Mouse (Mus musculus): ENCODE data around the gene Magi1.

The Magi1 gene

DNA sequence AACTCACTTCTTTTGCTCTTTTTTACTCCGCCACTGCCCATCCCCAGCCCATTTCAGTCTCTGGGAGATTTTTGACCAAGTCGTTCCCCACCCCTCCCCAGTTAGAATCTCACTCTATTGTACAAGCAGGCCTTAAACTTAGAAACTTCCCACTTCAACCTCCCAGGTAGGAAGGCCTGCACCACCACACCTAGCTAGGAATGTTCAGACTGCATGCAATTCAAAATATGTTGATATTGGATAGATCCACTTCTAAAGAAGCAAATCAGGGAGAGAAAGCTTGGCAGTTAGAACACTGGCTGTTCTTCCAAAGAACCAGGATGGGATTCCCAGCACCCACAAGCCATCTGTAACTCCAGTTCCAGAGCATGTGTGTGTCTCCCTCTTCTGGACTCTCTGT is 81.8 kb downstream of the Magi1 start:
- DNase-seq (ENCODE audit: low spot score) = no peak

DNA sequence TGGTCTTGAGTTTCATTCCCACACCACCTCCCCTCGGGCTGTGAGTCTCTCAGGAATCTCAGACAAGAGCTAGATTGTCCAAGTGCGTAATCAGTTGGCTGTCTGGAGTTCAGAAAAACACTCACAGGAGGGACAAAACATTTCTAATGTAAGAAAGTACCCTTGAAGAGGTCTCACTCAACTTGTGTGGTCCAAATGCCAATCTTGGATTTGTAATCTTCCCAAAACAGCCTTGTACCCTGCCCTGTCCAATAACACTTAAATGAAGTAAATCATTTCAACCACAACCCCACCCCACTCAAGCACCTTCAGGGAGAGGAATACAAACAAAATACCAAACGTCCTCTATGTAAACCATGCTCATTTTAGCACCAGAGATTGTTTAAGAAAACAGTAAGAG is 82.8 kb downstream of the Magi1 start:
- DNase-seq (ENCODE audit: low spot score) = no peak

DNA sequence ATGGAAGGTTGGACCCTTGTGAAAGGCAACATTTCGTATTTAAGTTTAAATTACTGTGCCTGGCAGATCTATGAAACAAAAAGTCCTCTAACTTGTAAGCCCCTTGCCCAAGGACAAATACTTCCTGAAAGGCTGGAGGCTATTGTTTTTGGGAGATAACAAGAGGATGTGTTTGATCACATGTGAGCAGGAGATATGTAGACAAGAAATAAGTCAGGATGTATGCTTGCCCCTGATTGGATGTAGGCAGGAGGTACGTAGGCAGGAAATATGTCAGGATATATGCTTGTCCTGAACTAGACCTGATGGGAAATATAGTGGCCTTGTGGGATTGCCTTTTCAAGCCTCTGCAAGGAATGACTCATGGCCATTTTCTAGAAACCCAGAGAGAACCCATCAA is 84.0 kb downstream of the Magi1 start:
- DNase-seq (ENCODE audit: low spot score) = no peak

DNA sequence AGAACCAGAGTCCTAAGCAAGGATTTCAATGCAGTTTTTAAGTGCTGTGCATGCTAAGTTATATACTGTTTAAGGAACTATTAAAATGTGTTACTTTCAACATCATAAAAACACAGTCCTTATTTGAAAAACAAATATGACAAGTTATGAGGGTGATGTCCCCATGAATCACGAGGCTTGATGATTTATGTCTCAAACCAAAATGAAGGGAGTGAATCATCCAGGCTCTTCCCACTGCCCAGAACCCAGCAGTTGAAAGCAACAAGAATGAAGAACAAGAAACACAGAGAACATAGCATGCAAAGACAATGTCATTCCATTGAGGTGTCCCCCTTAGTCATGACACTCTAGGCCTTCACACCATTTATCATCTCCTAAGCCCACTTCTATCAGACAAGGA is 85.9 kb downstream of the Magi1 start:
- DNase-seq (ENCODE audit: low spot score) = no peak

DNA sequence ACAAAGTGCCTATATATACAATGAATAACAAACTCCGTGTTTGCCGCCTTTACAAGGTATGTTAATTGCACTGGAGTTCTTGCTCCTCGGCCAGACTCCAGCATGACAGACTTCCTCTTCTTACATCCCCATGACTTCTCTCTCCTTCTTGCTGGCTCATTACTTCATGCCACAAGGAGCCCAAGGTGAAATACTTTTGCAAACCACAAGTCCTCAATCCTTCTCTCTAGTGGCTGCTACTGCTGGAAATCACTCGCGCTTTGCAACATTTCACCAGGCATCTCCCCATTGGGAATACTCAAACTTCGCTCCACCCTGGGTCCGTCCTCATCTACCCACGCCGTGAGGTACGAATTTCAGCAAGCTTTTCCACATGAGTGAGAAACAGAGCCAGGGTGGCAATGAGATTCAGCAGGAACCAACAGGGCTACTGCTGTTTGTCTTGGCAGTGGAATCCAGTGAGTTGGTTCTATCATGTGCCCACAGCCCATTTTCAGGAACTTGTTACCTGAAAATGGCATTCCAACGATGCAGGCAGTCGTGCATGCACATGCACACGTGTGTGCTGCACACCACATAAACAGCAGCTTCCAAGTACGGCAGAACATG is 88.3 kb downstream of the Magi1 start:
- DNase-seq (ENCODE audit: low spot score) = no peak

DNA sequence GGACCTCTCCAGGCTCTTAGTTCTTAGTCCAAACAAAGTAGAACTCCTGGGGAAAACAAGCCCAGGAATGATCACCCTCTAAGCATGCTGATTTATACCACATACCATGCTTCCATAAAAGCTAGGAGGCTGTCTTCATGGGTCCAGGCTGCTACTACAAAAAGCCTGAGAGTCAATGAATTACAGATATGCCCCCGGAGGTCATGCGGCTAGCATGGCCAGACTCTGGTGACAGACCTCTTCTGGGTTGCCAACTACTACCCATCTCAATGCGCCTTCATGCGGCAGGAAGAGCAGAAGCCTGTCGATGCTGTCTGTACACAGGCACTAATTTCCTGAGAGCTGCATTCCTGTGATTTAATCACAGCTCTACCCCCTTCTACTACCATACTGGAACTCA is 92.9 kb downstream of the Magi1 start:
- no peak for DNase-seq (ENCODE audit: low spot score)

DNA sequence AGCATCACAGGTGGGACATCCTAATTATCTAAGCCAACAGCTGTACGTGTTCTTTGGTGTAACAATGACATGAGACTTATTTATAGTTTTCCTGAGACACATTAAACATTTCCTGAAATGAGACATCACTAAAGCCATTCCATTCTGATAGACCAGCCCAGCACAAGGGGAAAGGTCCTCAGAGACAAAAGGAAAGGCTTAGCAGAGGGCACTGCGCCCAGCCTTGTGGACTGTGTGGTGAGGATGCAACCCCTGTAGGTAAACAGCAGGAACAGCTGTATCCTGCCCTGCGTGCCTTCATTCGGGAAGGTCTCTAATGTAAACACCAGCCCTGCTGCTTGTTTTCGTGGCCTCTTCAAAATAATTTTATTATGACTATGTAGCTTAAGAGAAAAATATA is 94.3 kb downstream of the Magi1 start:
- no peak for DNase-seq (ENCODE audit: low spot score)

DNA sequence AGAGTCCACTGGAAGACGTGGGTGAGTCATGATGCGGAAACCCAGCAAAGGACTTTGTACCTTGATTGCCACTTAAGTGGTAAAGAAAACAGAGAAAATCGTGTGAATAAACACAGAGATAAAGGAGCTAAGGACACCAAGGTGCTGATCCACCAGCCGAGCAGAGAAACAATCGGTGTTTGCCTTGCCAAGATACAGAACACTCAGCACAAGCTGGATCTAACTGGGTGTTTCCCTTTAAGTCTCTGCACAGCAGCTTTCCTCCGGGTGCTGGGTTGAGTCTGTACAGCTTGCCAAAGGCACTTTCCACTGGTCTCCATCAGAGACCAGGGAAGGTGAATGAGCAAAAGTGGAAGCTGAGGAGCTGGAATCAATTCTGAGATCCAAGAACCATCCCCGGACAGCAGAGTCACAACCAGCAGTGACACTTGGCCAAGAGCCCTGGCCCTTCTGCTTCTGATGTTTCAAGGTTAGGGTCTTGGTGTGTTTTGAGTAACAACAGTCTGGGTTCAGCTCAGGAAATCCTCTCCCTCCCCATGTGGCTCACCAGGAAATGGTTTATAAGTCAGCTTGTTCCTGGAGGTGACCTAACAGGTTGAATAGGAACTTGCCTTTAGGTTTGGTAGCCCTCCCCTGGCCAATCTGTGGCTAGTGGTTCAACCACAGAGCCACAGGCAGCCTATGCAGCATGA is 96.9 kb downstream of the Magi1 start:
- no peak for DNase-seq (ENCODE audit: low spot score)

DNA sequence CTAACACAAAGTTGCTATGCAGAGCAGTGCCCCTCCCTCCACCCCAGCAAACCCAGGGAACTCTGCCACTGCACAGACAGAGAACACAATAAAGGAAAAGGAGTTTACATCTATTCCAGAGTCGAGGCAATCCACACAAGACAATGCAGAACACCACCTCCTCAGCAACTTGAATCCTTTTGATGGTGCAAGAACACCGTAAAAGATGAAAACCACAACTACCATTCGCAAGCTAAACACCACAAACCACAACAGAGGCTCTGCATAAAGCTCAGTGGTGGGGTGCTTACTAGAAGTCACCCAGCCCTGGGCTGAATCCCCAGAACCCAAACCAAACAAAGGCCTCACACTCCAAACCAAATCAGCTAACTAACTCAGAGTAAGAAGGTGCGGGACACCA is 99.4 kb downstream of the Magi1 start:
- DNase-seq (ENCODE audit: low spot score) = no peak

DNA sequence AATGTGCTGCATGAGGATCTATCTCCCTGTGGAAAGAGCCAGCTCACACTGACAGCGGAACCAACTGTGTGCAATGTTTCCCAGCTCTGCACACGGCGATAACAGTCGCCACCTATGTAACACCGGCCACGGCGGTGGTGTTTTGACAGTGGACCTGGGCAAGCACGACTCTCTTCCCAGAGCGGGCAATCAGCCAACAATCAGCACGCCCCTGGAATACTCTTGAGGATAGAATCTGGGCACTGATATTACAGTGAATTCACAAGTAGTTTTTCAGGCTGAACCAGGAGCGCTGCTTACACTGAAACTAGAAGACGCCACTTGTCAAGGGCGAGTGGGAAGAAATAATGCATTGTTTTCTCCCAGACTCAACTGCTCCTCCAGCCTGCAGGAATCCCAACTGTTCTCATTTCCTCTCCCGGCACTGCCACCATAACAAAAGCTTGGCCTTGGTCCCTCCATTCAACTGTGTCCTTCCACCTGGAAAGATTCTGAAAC is 100.3 kb downstream of the Magi1 start:
- peak; percentile 50 for DNase-seq (ENCODE audit: low spot score)

DNA sequence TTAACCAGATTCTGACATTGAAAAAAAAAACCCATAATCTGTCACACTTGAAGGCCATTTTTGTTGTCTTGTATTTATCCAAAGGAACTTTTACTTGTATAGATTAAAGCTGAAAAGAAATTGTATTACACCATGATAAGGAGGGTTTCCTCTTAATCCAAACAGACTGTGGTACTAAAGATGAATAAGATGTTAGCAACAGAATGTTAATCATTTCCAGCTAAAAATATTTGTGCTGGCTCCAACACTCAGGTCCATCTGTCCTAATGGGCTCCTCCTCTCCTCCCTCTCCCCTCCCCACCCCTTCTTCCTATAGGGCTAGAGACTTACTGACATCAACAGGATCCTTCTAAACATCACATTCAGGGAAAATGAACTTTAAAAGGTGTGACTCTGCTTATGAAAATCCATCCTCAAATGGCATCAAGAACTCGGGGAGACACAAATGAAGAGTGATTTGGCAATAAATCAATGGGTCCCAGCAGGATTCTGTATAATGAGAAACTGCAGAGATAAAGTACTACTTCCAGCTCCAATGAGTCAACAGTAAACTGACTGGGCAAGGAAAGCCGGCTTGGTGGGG is 102.0 kb downstream of the Magi1 start:
- no peak for DNase-seq (ENCODE audit: low spot score)

DNA sequence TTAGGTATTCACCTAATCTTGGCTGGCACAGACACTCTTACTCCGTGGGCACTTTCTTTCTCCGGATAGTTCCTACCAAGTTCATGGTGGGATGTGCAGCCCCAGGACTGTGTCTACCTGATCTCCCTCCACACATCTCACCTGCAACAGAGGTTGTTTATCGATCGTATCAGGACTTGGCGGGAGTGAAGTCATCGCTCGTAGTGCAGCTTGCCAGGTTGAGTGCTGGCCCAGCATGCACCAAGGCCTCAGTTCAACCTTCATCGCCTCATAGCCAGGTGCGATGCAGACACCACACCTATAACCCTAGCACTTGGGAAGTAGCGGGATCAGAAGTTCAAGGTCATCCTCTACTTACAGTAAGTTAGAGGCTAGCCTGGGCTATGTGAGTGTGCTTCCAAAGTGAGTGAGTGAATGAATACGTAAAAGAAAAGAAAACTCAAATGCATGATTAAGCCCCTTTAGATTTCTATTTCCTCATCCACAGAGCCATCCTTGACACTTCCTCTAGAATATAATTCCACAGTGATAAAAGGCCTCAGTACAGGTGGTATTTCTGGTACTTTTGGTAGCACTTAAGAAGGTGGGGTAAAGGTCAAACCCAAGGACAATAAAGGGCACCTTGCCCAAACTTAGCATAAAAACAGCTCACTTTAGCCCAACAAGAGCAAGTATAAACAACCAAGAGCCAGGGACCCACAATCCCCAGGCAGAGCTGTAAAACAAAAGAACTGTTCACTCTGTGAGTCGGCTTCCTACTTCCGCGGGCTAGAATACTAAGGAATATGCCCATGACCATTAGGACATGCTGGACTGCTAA is 103.2 kb downstream of the Magi1 start:
- DNase-seq (ENCODE audit: low spot score) = no peak

DNA sequence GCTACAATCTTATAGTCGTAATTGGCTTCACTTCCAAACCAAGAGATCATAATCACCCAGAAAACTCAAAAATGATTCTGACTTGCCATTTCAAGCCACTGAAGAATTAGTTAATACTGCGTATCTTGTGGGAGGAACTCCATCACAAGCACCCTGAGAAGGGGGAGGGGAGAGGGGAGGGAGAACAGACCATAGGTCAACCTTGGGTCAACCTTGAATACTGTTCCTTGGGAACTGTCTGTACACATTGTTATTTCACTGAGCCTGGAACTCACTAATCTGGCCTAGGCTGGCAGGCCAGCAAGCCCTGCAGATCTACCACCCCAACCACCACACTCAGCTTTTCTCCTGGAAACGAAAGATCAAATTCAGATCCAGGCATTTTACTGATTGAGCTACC is 106.2 kb downstream of the Magi1 start:
- DNase-seq (ENCODE audit: low spot score) = no peak

DNA sequence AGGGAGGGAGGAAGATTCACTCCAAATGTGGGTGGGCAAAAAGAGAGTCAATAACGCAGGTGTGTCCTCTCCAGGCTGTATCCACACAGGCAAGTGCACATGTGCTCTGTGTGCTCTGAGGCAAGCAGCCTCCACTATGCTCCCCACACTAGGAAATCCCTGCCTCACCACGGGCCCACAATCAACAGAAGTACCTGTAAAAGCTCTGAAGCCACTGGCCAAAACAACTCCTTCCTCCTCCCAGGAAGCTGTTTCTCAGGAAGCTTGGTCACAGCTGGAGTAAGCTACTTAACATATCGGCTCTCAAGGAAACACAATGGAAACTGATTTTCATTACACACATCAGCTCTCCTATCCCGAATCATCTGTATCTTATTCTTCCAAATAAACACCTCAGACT is 107.0 kb downstream of the Magi1 start:
- DNase-seq (ENCODE audit: low spot score) = no peak

DNA sequence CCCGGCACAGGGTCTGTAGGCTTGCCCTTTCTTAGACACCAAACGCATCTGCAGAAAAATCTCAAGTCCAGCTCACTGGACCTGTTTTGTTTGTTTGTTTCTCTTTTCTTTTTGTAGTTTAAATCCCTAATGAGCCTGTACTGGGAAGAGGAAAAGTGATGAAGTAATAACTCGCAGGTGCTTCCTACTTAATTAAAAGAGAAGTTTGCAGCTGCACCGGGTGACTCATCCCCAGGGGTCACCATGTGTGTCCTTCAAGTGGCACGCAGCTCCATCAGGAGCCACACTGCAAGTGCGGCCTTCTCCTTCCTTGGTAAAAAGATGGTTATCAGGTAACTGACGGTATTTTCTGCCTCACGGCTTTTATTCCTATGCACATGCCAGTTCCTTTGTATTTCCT is 112.5 kb downstream of the Magi1 start:
- no peak for DNase-seq (ENCODE audit: low spot score)

DNA sequence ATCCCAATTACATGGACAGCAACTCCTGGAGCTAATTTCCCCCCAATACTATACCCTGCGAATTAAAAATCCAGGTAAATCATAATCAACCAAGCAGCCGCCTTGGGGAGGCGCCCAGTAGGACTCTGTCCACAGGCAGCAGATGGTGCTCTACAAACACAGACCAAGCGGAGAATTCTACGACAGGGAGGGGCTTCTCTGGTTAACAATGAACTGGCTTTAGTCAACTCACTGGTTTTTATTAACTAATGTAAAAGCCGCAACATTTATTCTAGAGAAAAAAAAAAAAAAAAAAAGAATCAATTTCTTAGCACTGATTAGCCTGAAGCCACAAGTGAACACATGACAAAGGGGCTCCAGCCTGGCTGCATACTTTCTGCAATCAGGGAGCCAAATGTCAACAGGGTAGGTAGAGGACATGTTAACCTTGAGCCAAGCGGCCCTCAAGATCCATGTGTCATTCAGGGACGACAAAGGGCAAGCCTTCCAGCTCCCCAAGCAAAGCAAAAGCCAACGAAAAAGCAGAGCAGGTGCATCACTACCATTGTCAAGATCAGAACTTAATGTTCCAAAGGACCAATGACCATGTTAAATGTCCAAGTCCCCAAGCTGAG is 114.0 kb downstream of the Magi1 start:
- no peak for DNase-seq (ENCODE audit: low spot score)

DNA sequence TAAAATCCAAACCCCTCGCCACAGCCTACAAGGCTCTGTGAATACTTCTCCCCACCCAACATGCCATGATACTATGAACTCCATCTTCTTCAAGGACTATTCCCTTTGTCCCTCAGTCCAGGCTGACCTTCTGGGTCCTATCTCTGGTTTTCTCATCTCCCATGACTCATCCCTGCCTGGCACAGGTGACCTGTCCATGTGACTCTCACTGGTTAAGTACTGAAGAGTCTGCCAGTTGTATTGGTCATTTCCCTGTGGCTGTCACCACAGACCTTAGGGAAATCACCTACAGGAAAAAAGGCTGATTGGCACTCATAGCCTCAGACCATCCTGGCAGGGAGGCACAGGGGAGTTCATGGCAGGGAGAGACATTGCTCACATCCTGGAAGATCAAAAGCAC is 117.8 kb downstream of the Magi1 start:
- DNase-seq (ENCODE audit: low spot score) = no peak

DNA sequence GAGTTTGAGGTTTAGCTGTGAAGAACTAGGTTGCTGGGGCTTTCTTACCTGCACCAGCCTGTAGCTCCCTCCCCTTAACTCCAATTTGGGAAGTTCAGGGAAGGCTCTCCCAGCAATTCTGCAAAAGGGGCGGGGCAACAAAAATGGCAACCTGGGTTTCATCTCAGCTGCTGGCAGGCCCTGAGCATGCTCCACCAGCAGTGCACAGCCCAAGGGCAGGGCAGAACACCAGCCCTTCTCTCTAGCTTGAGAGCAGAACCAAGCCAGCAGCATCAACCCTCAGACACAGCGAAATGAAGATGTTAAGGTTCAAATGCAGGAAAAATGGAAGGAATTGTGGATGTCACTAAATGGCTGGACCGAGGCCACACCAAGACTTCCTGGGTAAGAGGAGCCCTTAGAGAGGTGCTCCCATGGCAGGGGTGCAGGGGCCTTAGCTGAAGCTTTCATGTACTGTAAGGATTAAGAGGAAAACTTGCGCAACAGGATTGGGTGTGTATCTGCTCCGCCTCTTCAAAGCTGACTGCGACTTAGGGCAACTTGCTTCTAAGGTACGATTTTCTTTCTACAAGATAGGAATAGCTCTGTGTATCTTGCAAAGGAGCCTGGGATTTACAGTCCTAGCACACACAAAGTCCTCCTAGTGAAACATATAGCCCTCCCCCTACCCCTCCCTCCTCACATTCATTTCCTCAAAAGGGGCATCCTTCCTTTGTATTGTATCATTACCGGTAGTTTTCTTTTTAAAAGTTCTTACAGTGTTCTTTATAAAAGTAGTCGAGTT is 118.8 kb downstream of the Magi1 start:
- DNase-seq (ENCODE audit: low spot score) = no peak

DNA sequence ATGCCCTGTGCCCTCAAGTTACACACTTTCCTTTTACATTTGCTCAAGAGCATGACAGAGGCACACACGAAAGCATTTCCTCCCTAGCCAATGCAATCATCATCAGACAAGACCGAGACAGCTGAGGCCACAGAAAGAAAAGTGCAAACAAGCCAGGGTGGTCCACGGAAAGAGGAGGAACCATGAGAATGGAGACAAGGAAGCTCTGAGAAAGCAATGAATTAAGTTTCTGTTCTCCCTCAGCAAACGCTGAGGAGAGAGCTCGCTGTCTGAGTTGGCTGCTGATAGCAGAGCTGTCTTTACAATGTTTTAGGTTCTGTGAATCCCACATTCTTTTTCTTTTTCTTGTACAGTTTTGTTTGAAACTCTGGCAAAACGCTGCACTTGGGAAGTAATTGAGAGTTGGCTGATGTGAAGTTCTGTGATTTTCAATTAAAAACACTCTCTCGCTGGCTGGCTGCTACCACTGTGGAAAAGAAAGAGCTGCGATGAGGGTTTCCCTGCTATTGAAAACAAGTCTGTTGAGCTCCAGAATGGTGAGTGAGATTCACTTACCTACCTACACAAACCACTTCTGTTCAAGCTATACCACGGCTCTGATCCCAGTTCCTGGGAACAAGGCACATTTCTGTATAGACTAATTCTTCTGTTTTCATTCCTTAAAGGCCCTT is 120.3 kb downstream of the Magi1 start:
- no peak for DNase-seq (ENCODE audit: low spot score)

DNA sequence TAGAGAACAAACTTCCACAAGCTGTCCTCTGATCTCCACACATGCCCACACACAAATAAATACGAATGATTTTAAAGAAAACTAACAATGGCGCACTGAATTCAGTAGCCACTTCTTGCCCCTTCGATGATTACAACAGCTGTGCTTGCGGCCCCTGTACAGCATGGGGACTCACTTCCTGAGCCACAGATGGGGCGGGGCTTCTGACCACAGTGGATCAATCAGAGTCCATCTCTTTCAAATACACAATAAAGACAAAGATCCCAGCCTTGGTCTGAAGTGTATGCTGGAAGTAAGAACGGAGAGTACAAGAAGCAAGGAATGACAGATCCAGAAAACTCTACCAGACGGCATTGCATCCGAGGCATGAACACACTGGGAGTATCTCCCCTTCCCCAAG is 120.8 kb downstream of the Magi1 start:
- DNase-seq (ENCODE audit: low spot score) = no peak

DNA sequence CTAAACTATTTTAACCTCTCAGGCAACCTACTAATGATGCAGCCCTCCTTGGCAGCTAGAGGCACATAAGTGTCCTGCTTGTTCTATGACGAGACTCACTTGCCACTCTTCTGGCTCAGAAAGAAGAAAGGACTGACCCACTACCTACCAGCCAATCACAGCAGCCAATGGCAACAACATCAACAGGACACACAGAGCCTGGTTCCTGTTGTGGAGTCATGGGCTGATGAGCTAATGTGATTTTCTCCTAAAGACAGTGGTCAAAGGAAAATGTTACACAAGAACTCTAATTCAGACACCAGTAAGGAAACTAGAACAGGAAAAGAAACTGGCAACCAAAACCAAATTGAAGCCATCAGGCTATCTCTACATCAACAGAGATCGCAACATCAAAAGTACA is 124.5 kb downstream of the Magi1 start:
- DNase-seq (ENCODE audit: low spot score) = no peak

Data from testis, postnatal 10 days (tissue).